Mouse (Mus musculus) embryonic facial prominence, embryonic 14.5 days (tissue): ENCODE data around the gene Syne1. TPM values are rescaled to one million over a fixed set of nuclear protein-coding genes. Genes with fewer than 3 reads are reported as not detected.

Experiments used
- ATAC-seq: fragments of 200-750 bp; cut with Nextera tagmentation; 2 replicates; pipeline ENCODE4 v1.8.0; 2017; ENCODE audit warnings: low read depth, moderate number of reproducible peaks, moderate TSS enrichment
- DNase-seq: peaks from one replicate; pipeline ENCODE4 v3.0.0-alpha.2; 2015; ENCODE audit warnings: low spot score
- H3K27ac ChIP-seq: fragments of 300-500 bp; sonication (generic); replicated peaks from 2 replicates; pipeline ENCODE4 v1.5.1; 2014; ENCODE audit warnings: low read depth, mild to moderate bottlenecking, low read length, moderate library complexity
- H3K27me3 ChIP-seq: fragments of 300-500 bp; sonication (generic); replicated peaks from 2 replicates; pipeline ENCODE4 v1.6.1; 2014; ENCODE audit warnings: low read length; ENCODE audit not compliant: control insufficient read depth, insufficient read depth
- H3K36me3 ChIP-seq: fragments of 300-500 bp; sonication (generic); 2 replicates; pipeline ENCODE4 v1.6.1; 2014; ENCODE audit warnings: low read length, mixed read lengths; ENCODE audit not compliant: control insufficient read depth, insufficient read depth
- H3K4me1 ChIP-seq: fragments of 300-500 bp; sonication (generic); 2 replicates; pipeline ENCODE4 v1.6.1; 2014; ENCODE audit warnings: antibody characterized with exemption, low read length; ENCODE audit not compliant: control insufficient read depth, insufficient read depth
- H3K4me2 ChIP-seq: fragments of 300-500 bp; sonication (generic); 2 replicates; pipeline ENCODE4 v1.6.1; 2014; ENCODE audit warnings: low read depth, mild to moderate bottlenecking, low read length, moderate library complexity, mixed read lengths
- H3K4me3 ChIP-seq: fragments of 300-500 bp; sonication (generic); 2 replicates; pipeline ENCODE4 v1.5.1; 2014; ENCODE audit warnings: low read depth, mild to moderate bottlenecking, low read length
- H3K9ac ChIP-seq: fragments of 300-500 bp; sonication (generic); 2 replicates; pipeline ENCODE4 v1.6.1; 2014; ENCODE audit warnings: low read depth, mild to moderate bottlenecking, low read length, moderate library complexity, mixed read lengths
- H3K9me3 ChIP-seq: fragments of 300-500 bp; sonication (generic); 2 replicates; pipeline ENCODE4 v1.6.1; 2016; ENCODE audit warnings: low read length; ENCODE audit not compliant: control insufficient read depth
- WGBS: fragments of 180-500 bp; shearing (Covaris S2); extraction: QIAGEN DNeasy Blood & Tissue Kit; methylation state at CpG from one replicate; pipeline ENCODE4 v1.1.7; 2014; 5-methylcytosine and 5-hydroxymethylcytosine counted together
- polyA plus RNA-seq: library from polyadenylated mRNA; unstranded; fragments of >200 nt; fragmentation: Nextera tagmentation; extraction: Ambion mirVana; gene quantifications from 2 replicates; pipeline ENCODE4 v1.2.1, GENCODE M21; 2014

The Syne1 gene
- polyA plus RNA-seq, 1 experiment from 2014 or later, result 14.4 TPM

GRCm38 (mm10) chr10:5179891-5180290, 371.4 kb downstream of the Syne1 start:
- DNase-seq (no peak), ATAC-seq (no peak)
- Histone ChIP-seq H3K27me3 (no peaks in the 10 kb centered on the region), H3K9me3 (no peaks in the 10 kb centered on the region), H3K9ac (no peak overlapping the region), H3K4me2 (no peak overlapping the region), H3K4me3 (no peak overlapping the region), H3K27ac (no peak overlapping the region), H3K36me3 (peaks cover 9% of the 10 kb centered on the region), H3K4me1 (no peaks in the 10 kb centered on the region)
- WGBS, result 81% methylated on average over 3 of the region's 3 CpGs

GRCm38 (mm10) chr10:5177446-5178015, 373.8 kb downstream of the Syne1 start:
- ATAC-seq, result no peak
- H3K4me1 ChIP-seq, result no peaks in the 10 kb centered on the region
- peaks cover 7% of the 10 kb centered on the region; the same call in 1 of the 2 replicates for H3K36me3 ChIP-seq
- no peaks in the 10 kb centered on the region for H3K27me3 ChIP-seq
- no peak overlapping the region for H3K4me3 ChIP-seq
- WGBS, result 42% methylated on average over 9 of the region's 9 CpGs
- H3K27ac ChIP-seq, result no peak overlapping the region
- no peaks in the 10 kb centered on the region for H3K9me3 ChIP-seq
- peak; percentile 17 for DNase-seq
- H3K9ac ChIP-seq, result no peak overlapping the region
- H3K4me2 ChIP-seq, result no peak overlapping the region

GRCm38 (mm10) chr10:5176371-5176770, 374.9 kb downstream of the Syne1 start:
- H3K4me3 ChIP-seq, result no peak overlapping the region
- H3K36me3 ChIP-seq, result 0 out of 2 replicates have a peak, but pooled peaks cover 18% of the 10 kb centered on the region
- H3K27me3 ChIP-seq, result no peaks in the 10 kb centered on the region
- WGBS, result 66% methylated on average over 2 of the region's 2 CpGs
- no peak for DNase-seq
- H3K27ac ChIP-seq, result no peak overlapping the region
- ATAC-seq, result no peak
- H3K4me2 ChIP-seq, result no peak overlapping the region
- no peaks in the 10 kb centered on the region for H3K4me1 ChIP-seq
- H3K9me3 ChIP-seq, result no peaks in the 10 kb centered on the region
- no peak overlapping the region for H3K9ac ChIP-seq

GRCm38 (mm10) chr10:5170425-5170824, 380.9 kb downstream of the Syne1 start:
- 0 out of 2 replicates have a peak, but pooled peaks cover 6% of the 10 kb centered on the region for H3K9me3 ChIP-seq
- no peaks in the 10 kb centered on the region for H3K27me3 ChIP-seq
- H3K4me3 ChIP-seq, result no peak overlapping the region
- no peak overlapping the region for H3K4me2 ChIP-seq
- H3K9ac ChIP-seq, result no peak overlapping the region
- WGBS, result 70% methylated on average over 1 of the region's 1 CpGs
- no peaks in the 10 kb centered on the region for H3K4me1 ChIP-seq
- ATAC-seq, result no peak
- no peak overlapping the region for H3K27ac ChIP-seq
- H3K36me3 ChIP-seq, result peaks cover 26% of the 10 kb centered on the region; the same call in 1 of the 2 replicates
- no peak for DNase-seq

- ATAC-seq, result no peak
- Histone ChIP-seq H3K9ac (no peak overlapping the region), H3K9me3 (0 out of 2 replicates have a peak, but pooled peaks cover 6% of the 10 kb centered on the region), H3K27ac (no peak overlapping the region), H3K4me2 (no peak overlapping the region), H3K4me1 (no peaks in the 10 kb centered on the region), H3K36me3 (peaks cover 19% of the 10 kb centered on the region; the same call in 1 of the 2 replicates), H3K4me3 (no peak overlapping the region), H3K27me3 (no peaks in the 10 kb centered on the region)
- 67% methylated on average over 3 of the region's 3 CpGs for WGBS
- no peak for DNase-seq
Observed at GRCm38 (mm10) chr10:5167481-5167880, 383.8 kb downstream of the Syne1 start.

- ATAC-seq, result no peak
- H3K9ac ChIP-seq, result no peak overlapping the region
- no peak for DNase-seq
- 75% methylated on average over 5 of the region's 5 CpGs for WGBS
- no peak overlapping the region for H3K4me2 ChIP-seq
- 0 out of 2 replicates have a peak, but pooled peaks cover under 1% of the 10 kb centered on the region for H3K9me3 ChIP-seq
- H3K4me3 ChIP-seq, result no peak overlapping the region
- no peak overlapping the region for H3K27ac ChIP-seq
- H3K36me3 ChIP-seq, result peaks cover under 1% of the 10 kb centered on the region; the same call in 1 of the 2 replicates
- H3K4me1 ChIP-seq, result no peaks in the 10 kb centered on the region
- no peaks in the 10 kb centered on the region for H3K27me3 ChIP-seq
Observed at GRCm38 (mm10) chr10:5165439-5165838, 385.8 kb downstream of the Syne1 start.

- no peak for DNase-seq
- WGBS, result 46% methylated on average over 6 of the region's 6 CpGs
Observed at GRCm38 (mm10) chr10:5163770-5164169, 387.5 kb downstream of the Syne1 start.

GRCm38 (mm10) chr10:5163286-5163685, 388.0 kb downstream of the Syne1 start:
- WGBS, result 78% methylated on average over 3 of the region's 3 CpGs
- ATAC-seq (no peak), DNase-seq (no peak)
- Histone ChIP-seq H3K27me3 (no peaks in the 10 kb centered on the region), H3K9ac (no peak overlapping the region), H3K4me3 (no peak overlapping the region), H3K9me3 (no peaks in the 10 kb centered on the region), H3K4me2 (no peak overlapping the region), H3K27ac (no peak overlapping the region), H3K36me3 (no peaks in the 10 kb centered on the region), H3K4me1 (no peaks in the 10 kb centered on the region)

More at GRCm38 (mm10) chr10:5163770-5164169, 387.5 kb downstream of the Syne1 start:
- no peak overlapping the region for H3K27ac ChIP-seq
- H3K4me1 ChIP-seq, result no peaks in the 10 kb centered on the region
- no peaks in the 10 kb centered on the region for H3K27me3 ChIP-seq
- no peaks in the 10 kb centered on the region for H3K36me3 ChIP-seq
- H3K4me2 ChIP-seq, result no peak overlapping the region
- H3K9ac ChIP-seq, result no peak overlapping the region
- H3K9me3 ChIP-seq, result no peaks in the 10 kb centered on the region
- no peak overlapping the region for H3K4me3 ChIP-seq
- no peak for ATAC-seq

GRCm38 (mm10) chr10:5161394-5161872, 389.8 kb downstream of the Syne1 start:
- Histone ChIP-seq H3K9me3 (no peaks in the 10 kb centered on the region), H3K9ac (no peak overlapping the region), H3K27me3 (no peaks in the 10 kb centered on the region), H3K4me3 (no peak overlapping the region), H3K36me3 (no peaks in the 10 kb centered on the region; the same call in 1 of the 2 replicates), H3K27ac (no peak overlapping the region), H3K4me1 (no peaks in the 10 kb centered on the region), H3K4me2 (0 out of 2 replicates have a peak overlapping the region, but pooled peaks have one; percentile 18)
- ATAC-seq (no peak), DNase-seq (peak; percentile 59)
- 44% methylated on average over 12 of the region's 12 CpGs for WGBS
